Mouse (Mus musculus) embryonic facial prominence, embryonic 14.5 days (tissue): ENCODE results near the gene Trp63. TPM values are rescaled to one million over a fixed set of nuclear protein-coding genes. Genes with fewer than 3 reads are reported as not detected.

ENCODE experiments used
- ATAC-seq: fragments of 200-750 bp; cut with Nextera tagmentation; 2 replicates; pipeline ENCODE4 v1.8.0; 2017; ENCODE audit warnings: low read depth, moderate number of reproducible peaks, moderate TSS enrichment
- DNase-seq: peaks from one replicate; pipeline ENCODE4 v3.0.0-alpha.2; 2015; ENCODE audit warnings: low spot score
- H3K27ac ChIP-seq: fragments of 300-500 bp; sonication (generic); replicated peaks from 2 replicates; pipeline ENCODE4 v1.5.1; 2014; ENCODE audit warnings: low read depth, mild to moderate bottlenecking, low read length, moderate library complexity
- H3K27me3 ChIP-seq: fragments of 300-500 bp; sonication (generic); replicated peaks from 2 replicates; pipeline ENCODE4 v1.6.1; 2014; ENCODE audit warnings: low read length; ENCODE audit not compliant: control insufficient read depth, insufficient read depth
- H3K36me3 ChIP-seq: fragments of 300-500 bp; sonication (generic); 2 replicates; pipeline ENCODE4 v1.6.1; 2014; ENCODE audit warnings: low read length, mixed read lengths; ENCODE audit not compliant: control insufficient read depth, insufficient read depth
- H3K4me1 ChIP-seq: fragments of 300-500 bp; sonication (generic); 2 replicates; pipeline ENCODE4 v1.6.1; 2014; ENCODE audit warnings: antibody characterized with exemption, low read length; ENCODE audit not compliant: control insufficient read depth, insufficient read depth
- H3K4me2 ChIP-seq: fragments of 300-500 bp; sonication (generic); 2 replicates; pipeline ENCODE4 v1.6.1; 2014; ENCODE audit warnings: low read depth, mild to moderate bottlenecking, low read length, moderate library complexity, mixed read lengths
- H3K4me3 ChIP-seq: fragments of 300-500 bp; sonication (generic); 2 replicates; pipeline ENCODE4 v1.5.1; 2014; ENCODE audit warnings: low read depth, mild to moderate bottlenecking, low read length
- H3K9ac ChIP-seq: fragments of 300-500 bp; sonication (generic); 2 replicates; pipeline ENCODE4 v1.6.1; 2014; ENCODE audit warnings: low read depth, mild to moderate bottlenecking, low read length, moderate library complexity, mixed read lengths
- H3K9me3 ChIP-seq: fragments of 300-500 bp; sonication (generic); 2 replicates; pipeline ENCODE4 v1.6.1; 2016; ENCODE audit warnings: low read length; ENCODE audit not compliant: control insufficient read depth
- WGBS: fragments of 180-500 bp; shearing (Covaris S2); extraction: QIAGEN DNeasy Blood & Tissue Kit; methylation state at CpG from one replicate; pipeline ENCODE4 v1.1.7; 2014; 5-methylcytosine and 5-hydroxymethylcytosine counted together
- polyA plus RNA-seq: library from polyadenylated mRNA; unstranded; fragments of >200 nt; fragmentation: Nextera tagmentation; extraction: Ambion mirVana; gene quantifications from 2 replicates; pipeline ENCODE4 v1.2.1, GENCODE M21; 2014

Gene Trp63
- polyA plus RNA-seq, 1 experiment from 2014 or later: 35.8 TPM

DNA sequence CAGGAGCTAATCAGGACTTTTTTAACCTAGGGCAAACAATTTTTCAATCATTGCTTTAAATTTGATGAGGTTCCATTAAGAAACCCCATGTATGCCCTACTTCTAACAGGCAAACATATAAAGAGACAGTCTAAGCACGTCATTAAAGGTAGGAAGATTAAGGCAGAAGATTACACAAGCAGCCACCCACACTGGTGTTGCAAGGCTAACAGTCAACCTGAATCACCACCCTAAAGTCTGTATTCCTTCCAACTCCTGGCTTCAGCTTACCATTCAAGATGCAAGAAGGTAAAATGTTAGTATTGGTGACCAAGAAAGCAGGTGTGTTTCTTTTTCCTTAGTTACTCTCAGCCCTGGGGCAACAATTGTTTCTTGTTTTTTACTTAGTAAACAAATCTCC, 228.6 kb downstream of the Trp63 start:
- Histone ChIP-seq H3K4me3 (no peak overlapping the region), H3K36me3 (no peaks in the 10 kb centered on the region), H3K4me2 (no peak overlapping the region), H3K4me1 (no peaks in the 10 kb centered on the region), H3K9me3 (0 out of 2 replicates have a peak, but pooled peaks cover 2% of the 10 kb centered on the region), H3K9ac (no peak overlapping the region), H3K27ac (no peak overlapping the region), H3K27me3 (no peaks in the 10 kb centered on the region)
- WGBS: 62% methylated on average over 1 of the region's 1 CpGs
- ATAC-seq (no peak), DNase-seq (no peak)

GRCm38 (mm10) chr16:25934181-25934580, 250.6 kb downstream of the Trp63 start:
- no peaks in the 10 kb centered on the region for H3K36me3 ChIP-seq
- ATAC-seq: no peak
- 84% methylated on average over 2 of the region's 2 CpGs for WGBS
- no peaks in the 10 kb centered on the region for H3K9me3 ChIP-seq
- no peak for DNase-seq
- H3K27me3 ChIP-seq: no peaks in the 10 kb centered on the region
- H3K4me1 ChIP-seq: no peaks in the 10 kb centered on the region
- no peak overlapping the region for H3K4me2 ChIP-seq
- H3K27ac ChIP-seq: no peak overlapping the region
- H3K4me3 ChIP-seq: no peak overlapping the region
- no peak overlapping the region for H3K9ac ChIP-seq
